Mouse (Mus musculus): Measurements from ENCODE around the gene A730061H03Rik. TPM values are rescaled to one million over a fixed set of nuclear protein-coding genes. Genes with fewer than 3 reads are reported as not detected.

The A730061H03Rik gene
- polyA plus RNA-seq, 1 experiment = 2.3 TPM

DNA sequence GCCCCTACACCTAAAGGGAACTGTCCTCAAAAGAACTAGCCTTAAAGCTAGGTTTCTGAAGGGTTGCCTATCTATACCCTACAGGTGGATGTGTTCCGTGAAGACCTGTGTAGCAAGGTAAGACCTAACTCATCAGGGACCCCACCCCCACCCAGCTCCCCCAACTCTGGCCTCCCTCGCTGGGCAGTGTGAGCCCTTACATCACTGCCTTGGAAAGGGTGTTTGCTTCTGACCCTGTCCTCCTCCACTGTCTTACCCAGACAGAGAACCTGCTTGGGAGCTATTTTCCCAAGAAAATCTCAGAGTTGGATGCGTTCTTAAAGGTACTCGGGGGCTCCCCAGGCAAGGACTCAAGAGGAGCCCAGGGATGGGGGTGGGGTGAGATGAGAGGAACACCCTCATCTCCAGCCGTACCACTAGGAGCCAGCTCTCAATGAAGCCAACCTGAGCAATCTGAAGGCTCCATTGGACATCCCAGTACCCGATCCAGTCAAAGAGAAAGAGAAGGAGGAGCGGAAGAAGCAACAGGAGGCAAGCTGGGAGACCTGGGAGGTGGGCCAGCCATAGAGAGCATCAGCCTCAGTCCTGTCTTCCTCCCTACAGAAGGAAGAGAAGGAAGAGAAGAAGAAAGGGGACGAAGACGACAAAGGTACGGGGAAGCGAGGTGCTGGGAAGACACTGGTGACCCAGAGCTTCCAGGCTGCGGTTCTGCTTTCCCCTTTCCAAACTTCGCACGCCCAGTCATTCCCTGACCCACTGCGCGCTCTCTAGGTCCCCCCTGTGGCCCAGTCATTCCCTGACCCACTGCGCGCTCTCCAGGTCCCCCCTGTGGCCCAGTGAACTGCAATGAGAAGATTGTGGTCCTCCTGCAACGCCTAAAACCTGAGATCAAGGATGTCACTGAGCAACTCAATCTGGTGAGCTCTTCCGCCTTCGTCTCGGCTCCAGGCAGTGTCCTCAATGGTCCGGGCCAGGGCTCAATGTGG, 19.6 kb upstream of the A730061H03Rik start:
- Histone ChIP-seq H3K4me1 (ENCODE audit: control insufficient read depth, insufficient read depth, low read length) (peaks cover 26% of the 10 kb centered on the region), H3K36me3 (ENCODE audit: control insufficient read depth, insufficient read depth, low read length) (no peaks in the 10 kb centered on the region), H3K27ac (ENCODE audit: control insufficient read depth, insufficient read depth, low read depth, low read length) (no peak overlapping the region), H3K4me3 (ENCODE audit: control insufficient read depth, low read depth, low read length) (no peak overlapping the region), H3K27me3 (ENCODE audit: control insufficient read depth, insufficient read depth, low read length) (no peaks in the 10 kb centered on the region)
- no peak for TF ChIP-seq CTCF (IDR thresholded peaks at IDR 0.05; ENCODE audit: control insufficient read depth, insufficient read depth, insufficient replicate concordance, low read depth, low read length)
- no peak for TF ChIP-seq POLR2A (IDR thresholded peaks at IDR 0.05; ENCODE audit: control insufficient read depth, low read depth, low read length)

DNA sequence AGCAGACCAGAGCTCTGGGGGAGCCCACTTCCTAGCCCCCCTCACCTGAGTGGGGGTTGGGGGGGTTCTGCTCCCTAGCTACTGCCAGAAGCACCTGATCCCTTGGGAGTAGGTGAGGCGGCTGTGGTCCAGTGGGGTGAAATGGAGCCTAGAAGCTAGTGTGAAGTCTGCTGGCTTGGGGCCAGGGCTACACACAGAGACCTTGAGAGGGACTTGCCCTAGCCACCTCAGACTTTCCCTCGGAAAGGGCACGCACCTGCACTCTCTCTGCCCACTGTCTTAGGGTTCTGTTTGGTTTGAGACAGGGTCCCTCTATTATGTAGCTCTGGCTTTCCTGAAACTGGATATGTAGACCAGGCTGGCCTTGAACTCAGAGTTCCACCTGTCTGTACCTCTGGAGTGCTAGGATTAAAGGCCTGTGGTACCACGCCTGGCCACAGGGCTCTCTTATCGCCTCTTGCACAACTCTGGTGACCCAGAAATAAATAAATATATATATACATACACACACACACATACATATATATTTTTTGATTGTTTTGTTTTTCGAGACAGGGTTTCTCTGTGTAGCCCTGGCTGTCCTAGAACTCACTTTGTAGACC, 18.6 kb upstream of the A730061H03Rik start:
- Histone ChIP-seq H3K36me3 (ENCODE audit: control insufficient read depth, insufficient read depth, low read length) (no peaks in the 10 kb centered on the region), H3K27ac (ENCODE audit: control insufficient read depth, insufficient read depth, low read depth, low read length) (peak overlapping the region; percentile 34)

GRCm38 (mm10) chr14:55577871-55578667, 17.9 kb upstream of the A730061H03Rik start, which contains the start of gene Psme1:
TSS of gene Psme1 (plus strand) at chr14:55578123.
- no peaks in the 10 kb centered on the region for H3K36me3 ChIP-seq (ENCODE audit: control insufficient read depth, insufficient read depth, low read length)
- no peaks in the 10 kb centered on the region for H3K27me3 ChIP-seq (ENCODE audit: control insufficient read depth, insufficient read depth, low read length)
- H3K4me1 ChIP-seq (ENCODE audit: control insufficient read depth, insufficient read depth, low read length) = peaks cover 23% of the 10 kb centered on the region
- peak within 1 kb of the TSS; percentile 67 for H3K4me3 ChIP-seq (ENCODE audit: control insufficient read depth, low read depth, low read length)
- H3K27ac ChIP-seq (ENCODE audit: control insufficient read depth, insufficient read depth, low read depth, low read length) = peak within 1 kb of the TSS; percentile 34
- peak; percentile 56 for TF ChIP-seq POLR2A (IDR thresholded peaks at IDR 0.05; ENCODE audit: control insufficient read depth, low read depth, low read length)
- no peak for TF ChIP-seq CTCF (IDR thresholded peaks at IDR 0.05; ENCODE audit: control insufficient read depth, insufficient read depth, insufficient replicate concordance, low read depth, low read length)

More for the DNA sequence above, 18.6 kb upstream of the A730061H03Rik start:
- no peaks in the 10 kb centered on the region for H3K27me3 ChIP-seq (ENCODE audit: control insufficient read depth, insufficient read depth, low read length)
- peak overlapping the region; percentile 67 for H3K4me3 ChIP-seq (ENCODE audit: control insufficient read depth, low read depth, low read length)
- no peak for TF ChIP-seq POLR2A (IDR thresholded peaks at IDR 0.05; ENCODE audit: control insufficient read depth, low read depth, low read length)
- TF ChIP-seq CTCF (IDR thresholded peaks at IDR 0.05; ENCODE audit: control insufficient read depth, insufficient read depth, insufficient replicate concordance, low read depth, low read length) = no peak
- peaks cover 23% of the 10 kb centered on the region for H3K4me1 ChIP-seq (ENCODE audit: control insufficient read depth, insufficient read depth, low read length)

DNA sequence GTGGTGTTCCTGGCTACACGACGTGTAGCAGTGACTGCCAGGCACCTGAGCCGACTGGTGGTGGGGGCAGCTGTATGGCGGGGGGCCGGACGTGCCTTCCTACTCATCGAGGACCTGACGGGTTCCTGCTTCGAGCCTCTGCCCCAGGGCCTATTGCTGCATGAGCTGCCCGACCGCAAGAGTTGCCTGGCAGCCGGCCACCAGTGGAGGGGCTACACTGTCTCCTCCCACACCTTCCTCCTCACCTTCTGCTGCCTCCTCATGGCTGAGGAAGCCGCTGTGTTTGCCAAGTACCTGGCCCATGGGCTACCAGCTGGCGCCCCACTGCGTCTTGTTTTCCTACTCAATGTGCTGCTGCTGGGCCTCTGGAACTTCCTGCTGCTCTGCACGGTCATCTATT, 16.2 kb upstream of the A730061H03Rik start:
- H3K4me3 ChIP-seq (ENCODE audit: control insufficient read depth, low read depth, low read length) = peak overlapping the region; percentile 30
- H3K27me3 ChIP-seq (ENCODE audit: control insufficient read depth, insufficient read depth, low read length) = no peaks in the 10 kb centered on the region
- no peak overlapping the region for H3K27ac ChIP-seq (ENCODE audit: control insufficient read depth, insufficient read depth, low read depth, low read length)
- no peak for TF ChIP-seq CTCF (IDR thresholded peaks at IDR 0.05; ENCODE audit: control insufficient read depth, insufficient read depth, insufficient replicate concordance, low read depth, low read length)
- TF ChIP-seq POLR2A (IDR thresholded peaks at IDR 0.05; ENCODE audit: control insufficient read depth, low read depth, low read length) = no peak
- no peaks in the 10 kb centered on the region for H3K36me3 ChIP-seq (ENCODE audit: control insufficient read depth, insufficient read depth, low read length)
- H3K4me1 ChIP-seq (ENCODE audit: control insufficient read depth, insufficient read depth, low read length) = peaks cover 23% of the 10 kb centered on the region

DNA sequence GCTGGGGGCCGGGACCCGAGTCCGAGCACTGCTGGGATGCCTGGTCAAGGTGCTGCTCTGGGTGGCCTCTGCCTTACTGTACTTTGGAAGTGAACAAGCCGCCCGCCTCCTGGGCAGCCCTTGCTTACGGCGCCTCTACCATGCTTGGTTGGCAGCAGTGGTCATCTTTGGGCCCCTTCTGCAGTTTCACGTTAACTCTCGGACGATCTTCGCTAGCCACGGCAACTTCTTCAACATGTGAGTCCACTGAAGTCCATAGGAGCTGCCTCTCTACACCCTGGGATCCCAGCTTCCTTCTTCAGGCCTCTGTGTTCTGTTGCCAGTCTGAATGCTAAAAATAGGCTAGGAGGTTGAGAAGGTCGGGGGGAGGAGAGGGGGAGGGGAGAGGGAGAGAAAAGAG, 15.5 kb upstream of the A730061H03Rik start:
- Histone ChIP-seq H3K4me1 (ENCODE audit: control insufficient read depth, insufficient read depth, low read length) (peaks cover 23% of the 10 kb centered on the region), H3K36me3 (ENCODE audit: control insufficient read depth, insufficient read depth, low read length) (no peaks in the 10 kb centered on the region), H3K27me3 (ENCODE audit: control insufficient read depth, insufficient read depth, low read length) (no peaks in the 10 kb centered on the region), H3K4me3 (ENCODE audit: control insufficient read depth, low read depth, low read length) (peak overlapping the region; percentile 75), H3K27ac (ENCODE audit: control insufficient read depth, insufficient read depth, low read depth, low read length) (peak overlapping the region; percentile 68)
- TF ChIP-seq CTCF (IDR thresholded peaks at IDR 0.05; ENCODE audit: control insufficient read depth, insufficient read depth, insufficient replicate concordance, low read depth, low read length) (no peak), POLR2A (IDR thresholded peaks at IDR 0.05; ENCODE audit: control insufficient read depth, low read depth, low read length) (no peak)

DNA sequence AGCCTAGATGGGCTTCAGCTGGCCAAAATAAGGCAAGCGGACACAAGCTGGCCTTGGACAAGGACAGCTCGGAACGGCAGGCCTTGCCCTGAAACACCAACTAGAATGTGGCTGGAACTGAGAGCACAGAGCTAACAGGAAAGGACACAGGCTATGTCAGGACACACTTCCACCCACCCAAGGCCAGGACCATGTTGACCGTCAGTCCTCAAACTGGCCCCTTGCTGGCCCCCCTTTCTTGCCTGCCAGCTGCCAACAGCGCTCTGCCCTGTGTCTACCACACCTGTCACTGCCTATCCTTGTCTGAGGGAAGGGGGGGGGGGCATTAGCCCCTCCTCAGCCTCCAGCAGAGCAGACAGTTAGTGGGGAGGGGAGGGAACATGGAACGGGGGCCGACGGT, 15.1 kb upstream of the A730061H03Rik start, which contains the start of gene Fitm1:
Fitm1 (plus strand) TSS at position 316 of the 400 bp plus-strand sequence.
- H3K4me3 ChIP-seq (ENCODE audit: control insufficient read depth, low read depth, low read length) = peak within 1 kb of the TSS; percentile 75
- no peaks in the 10 kb centered on the region for H3K27me3 ChIP-seq (ENCODE audit: control insufficient read depth, insufficient read depth, low read length)
- peaks cover 23% of the 10 kb centered on the region for H3K4me1 ChIP-seq (ENCODE audit: control insufficient read depth, insufficient read depth, low read length)
- no peaks in the 10 kb centered on the region for H3K36me3 ChIP-seq (ENCODE audit: control insufficient read depth, insufficient read depth, low read length)
- H3K27ac ChIP-seq (ENCODE audit: control insufficient read depth, insufficient read depth, low read depth, low read length) = peak within 1 kb of the TSS; percentile 68
- TF ChIP-seq POLR2A (IDR thresholded peaks at IDR 0.05; ENCODE audit: control insufficient read depth, low read depth, low read length) (no peak), CTCF (IDR thresholded peaks at IDR 0.05; ENCODE audit: control insufficient read depth, insufficient read depth, insufficient replicate concordance, low read depth, low read length) (no peak)

Data from testis, adult 2 months (tissue).